Mouse (Mus musculus) cerebellum, postnatal 36 days (tissue): ENCODE results near the gene Wdr38.

Source experiments
- DNase-seq, 2 experiments: peaks; one replicate each; pipeline ENCODE4 v3.0.0; 2021 to 2022; ENCODE audit warnings: mixed read lengths in 2 of 2

The Wdr38 gene

DNA sequence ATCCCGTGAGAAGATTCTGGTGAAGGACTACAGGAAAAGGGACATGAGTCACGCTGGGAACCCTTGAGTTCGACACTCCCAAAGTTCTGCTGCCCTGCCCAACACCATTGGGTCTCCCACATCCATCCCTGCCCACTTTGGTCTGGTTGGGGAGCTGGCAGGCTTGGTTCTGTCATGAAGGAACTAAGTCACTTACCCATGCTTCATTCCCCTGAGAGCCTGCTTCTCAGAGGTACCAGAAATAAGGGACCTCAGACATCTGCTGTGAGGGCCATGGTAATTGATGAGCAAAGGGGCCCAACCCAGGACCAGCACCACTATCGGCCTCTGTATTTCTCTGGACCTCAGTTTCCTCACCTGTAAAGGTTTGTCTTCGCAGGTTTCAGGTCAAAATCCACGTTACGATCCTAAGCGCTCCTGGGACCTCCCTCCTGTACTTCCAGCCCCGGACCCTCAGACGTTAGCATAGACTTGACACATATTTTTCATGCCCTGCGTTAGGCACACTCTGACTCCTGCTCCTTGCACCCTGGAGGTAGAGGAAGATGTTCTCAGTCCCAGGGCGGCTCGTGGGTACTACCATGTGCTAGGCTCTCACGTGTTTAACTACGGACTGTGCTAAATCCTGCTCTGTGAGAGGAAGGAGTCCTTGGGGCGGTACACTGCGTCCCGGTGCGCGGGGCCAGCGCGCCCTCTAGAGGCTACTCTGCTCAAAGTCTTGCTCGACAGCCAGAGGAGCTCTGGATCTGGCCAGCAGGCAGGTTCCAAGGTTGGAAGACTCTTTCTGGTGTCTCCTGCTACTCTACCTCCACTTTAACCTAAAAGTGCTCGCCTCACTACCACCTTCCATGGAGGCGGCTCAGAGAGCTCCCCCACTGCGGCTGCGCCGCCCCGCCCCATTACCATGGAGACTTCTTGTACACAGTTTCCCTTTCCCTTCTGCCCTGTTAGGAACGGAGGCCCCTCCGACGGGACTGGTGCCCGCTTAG lies at the start of gene Wdr38:
Wdr38 (plus strand) TSS at position 91 of the 989 bp plus-strand sequence.
- peak; percentile 91 to 92 for DNase-seq

DNA sequence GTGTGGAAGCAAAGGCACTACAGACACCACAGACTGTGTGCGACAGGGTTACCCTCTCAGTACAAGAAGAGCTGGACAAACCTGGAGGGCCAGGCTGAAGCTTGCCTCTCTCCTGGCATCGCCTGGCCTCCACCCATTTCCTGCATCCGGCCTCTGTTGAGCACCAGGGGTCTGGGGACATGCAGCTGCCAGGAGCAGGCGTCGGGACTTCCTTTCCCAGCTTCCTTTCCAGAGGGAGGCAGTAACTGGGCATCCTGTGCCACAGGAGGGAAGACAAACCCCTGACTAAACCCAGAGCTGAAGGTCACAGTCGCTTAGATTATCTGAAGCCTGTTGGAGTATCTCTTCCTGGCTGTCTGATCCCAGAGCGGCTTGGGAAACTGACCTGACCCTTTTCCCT lies 49.7 kb upstream of the Wdr38 start:
- no peak for DNase-seq

DNA sequence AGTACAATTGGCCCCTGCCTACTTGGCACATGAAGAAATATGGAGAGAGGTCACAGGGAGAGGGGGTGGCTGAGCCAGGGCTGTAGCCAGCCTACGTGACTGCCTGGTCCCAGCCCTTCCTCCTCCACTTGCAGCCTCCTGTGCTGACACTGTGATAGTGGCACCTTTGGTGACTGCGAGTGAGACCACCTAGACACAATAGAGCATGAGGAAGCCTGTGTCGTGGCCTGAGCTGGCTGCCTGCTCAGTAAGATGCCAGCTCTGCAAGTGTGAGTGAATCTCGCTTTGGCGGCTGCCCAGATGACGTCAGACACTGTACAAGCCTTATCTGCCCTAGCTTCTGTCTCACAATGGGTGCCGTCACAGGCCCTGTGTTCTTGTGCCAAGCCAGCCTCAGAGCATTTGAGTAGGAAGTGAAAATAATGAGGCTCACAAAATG lies 47.0 kb upstream of the Wdr38 start:
- DNase-seq = peak; percentile 77 to 80

DNA sequence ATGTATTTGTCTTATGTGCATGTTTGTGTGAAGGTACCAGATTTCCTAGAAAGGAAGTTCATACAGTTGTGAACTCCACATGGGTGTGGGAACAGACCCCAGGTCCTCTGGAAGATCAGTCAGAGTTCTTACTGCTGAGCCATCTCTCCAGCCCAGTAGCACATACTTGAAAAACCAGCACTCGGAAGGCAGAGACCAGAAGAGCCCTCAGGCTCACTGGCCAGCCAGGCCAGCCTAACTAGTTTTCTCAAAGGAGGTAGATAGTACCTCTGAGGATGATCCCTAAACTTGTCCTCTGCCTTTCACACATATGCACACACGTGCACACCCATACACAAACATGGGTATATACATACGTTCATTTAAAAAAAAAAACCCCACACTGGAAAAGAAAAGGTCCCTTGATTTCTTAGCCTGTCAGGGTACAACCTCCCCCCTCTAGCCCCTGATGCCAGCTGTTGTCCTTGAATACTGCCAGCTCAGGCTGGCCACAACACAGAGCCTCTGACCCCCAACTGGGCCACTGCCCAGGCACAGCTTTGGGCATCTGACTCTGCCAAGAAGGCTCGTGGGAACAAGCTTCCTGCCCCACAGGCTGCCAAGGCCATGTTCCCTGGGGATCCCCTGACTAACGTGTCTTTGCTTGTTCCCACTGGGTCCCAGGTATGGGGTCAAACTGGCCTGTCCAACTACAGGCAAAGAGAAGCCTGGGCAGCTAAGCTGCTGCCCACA lies 44.0 kb upstream of the Wdr38 start:
- DNase-seq = peak; percentile 24 to 30

DNA sequence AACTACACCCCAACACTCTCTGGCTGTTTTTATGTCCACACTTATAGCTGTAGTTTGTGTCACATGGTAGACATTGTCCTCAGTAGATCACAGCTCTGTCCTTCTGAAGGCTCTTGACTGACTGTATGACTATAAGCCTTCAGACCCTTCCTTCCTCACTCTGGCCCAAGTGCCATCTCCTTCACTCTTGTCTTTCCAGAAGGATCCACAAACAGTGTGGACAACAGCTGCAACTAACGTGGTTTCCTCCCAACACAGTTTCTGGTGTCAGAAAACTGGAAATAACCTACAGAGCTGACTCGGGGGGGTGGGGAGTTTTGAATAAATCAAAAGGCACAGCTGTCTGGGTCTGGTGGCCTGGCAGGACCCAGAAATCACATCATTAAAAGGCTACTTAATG lies 41.2 kb upstream of the Wdr38 start:
- no peak for DNase-seq

DNA sequence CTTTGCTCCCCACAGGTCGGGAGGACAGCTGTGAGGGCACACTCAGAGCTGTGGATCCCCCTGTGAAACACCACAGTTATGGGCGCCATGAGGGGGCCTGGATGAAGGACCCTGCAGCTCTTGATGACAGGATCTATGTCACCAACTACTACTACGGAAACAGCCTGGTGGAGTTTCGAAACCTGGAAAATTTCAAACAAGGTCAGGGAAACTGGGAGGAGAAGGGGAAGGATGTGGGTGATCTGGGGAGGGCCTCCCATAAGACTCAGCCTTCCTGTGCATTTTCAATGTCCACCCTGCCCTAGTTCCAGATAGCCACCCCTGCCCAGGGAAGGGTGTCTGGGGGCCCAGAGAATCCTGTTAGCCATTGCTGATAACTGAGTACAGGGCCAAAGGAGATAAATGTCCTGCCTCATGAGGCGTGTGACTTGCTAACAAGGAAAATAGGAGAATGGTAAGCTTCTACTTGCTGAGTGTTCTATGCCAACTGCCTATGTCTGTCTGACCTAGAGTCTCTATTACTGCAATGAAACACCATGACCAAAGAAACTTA lies 39.5 kb upstream of the Wdr38 start:
- DNase-seq = no peak

DNA sequence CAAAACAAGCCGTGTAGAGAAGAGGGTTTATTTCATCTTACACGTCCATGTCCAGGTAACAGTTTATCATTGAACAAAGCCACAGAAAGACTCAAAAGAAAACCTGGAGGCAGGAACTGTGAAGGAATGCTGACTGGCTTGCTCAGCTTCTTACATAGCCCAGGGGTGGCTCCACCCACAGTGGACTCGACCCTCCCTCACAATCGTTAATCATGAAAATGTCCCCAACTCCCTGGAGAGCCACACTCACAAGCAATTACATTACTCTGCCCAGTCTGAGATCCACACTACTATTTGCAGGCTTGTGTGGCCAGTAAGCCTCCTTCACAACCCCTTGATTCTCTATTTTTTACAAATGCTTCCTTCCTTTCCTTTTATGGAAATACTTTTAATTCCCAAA lies 33.1 kb upstream of the Wdr38 start:
- DNase-seq = no peak

DNA sequence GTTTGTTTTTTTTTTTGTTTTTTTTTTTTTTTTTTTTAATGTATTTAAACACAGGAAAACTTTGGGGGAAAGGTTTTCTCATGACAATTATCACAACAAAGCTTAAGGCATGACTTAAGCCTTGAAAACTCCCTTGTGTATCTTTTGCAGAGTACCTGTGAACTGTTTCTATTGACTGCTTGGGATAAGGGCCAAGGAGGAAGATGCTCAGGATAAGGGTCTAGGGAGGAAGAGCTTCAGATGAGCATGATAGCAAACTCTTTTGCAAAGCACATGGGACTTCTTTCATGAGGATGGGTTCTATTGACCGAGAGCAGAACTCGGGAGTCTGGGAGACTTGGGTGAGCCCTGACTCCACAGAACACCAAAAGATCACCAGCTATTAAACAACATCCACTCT lies 27.6 kb upstream of the Wdr38 start:
- no peak for DNase-seq

DNA sequence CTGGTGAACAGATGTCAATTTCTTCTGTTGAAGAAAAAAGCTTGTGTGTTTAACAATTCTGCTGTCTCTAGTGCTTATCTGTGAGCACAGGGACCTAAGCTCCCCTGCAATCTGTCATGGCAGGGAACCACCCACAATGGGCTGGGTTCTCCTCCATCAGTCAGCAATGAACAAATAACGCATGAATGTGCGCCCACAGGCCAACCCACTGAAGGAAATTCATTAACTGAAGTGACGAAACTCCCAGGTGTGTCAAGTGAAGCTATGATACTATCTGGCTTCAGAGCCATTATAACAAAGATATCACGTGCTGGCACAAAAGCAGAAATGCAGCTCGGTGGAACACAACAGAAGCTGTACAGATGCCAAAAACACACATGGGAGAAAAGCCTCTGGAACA lies 27.2 kb upstream of the Wdr38 start:
- no peak for DNase-seq

DNA sequence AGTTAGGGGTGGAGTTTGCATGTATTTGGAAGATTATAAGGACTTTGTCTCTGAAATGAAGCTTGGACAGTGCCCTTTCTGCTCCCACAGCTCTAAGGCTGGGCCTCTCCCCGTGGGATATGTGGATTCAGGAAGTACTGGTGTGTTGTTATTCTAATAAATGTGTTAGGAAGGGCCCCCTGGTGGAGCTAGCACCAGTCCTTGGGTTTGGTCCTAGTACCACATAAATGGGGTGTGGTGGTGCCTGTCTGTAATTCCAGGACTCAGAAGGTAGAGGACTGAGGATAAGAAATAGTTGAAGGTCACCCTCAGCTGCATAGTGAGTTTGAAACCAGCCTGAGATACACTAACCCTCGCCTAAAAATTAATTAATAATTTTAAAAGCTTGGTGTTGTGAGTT lies 24.1 kb upstream of the Wdr38 start:
- no peak for DNase-seq

DNA sequence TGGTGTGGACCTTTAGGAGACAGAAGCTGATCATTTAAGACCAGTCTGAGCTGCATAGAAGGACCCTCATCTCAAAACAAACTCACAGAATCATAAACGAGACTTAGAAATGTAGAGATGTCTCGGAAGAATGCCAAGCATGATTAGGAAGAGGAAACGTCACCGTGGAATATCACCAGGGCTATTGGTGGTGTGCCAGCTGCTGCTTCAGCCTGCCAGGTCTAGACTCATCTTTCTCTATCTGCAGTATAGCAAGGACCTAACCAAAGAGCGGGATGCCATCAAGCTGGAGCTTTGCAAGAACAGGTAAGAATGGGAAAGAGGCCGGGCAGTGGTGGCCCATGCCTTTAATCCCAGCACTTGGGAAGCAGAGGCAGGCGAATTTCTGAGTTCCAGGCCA lies 23.6 kb upstream of the Wdr38 start:
- DNase-seq = no peak

DNA sequence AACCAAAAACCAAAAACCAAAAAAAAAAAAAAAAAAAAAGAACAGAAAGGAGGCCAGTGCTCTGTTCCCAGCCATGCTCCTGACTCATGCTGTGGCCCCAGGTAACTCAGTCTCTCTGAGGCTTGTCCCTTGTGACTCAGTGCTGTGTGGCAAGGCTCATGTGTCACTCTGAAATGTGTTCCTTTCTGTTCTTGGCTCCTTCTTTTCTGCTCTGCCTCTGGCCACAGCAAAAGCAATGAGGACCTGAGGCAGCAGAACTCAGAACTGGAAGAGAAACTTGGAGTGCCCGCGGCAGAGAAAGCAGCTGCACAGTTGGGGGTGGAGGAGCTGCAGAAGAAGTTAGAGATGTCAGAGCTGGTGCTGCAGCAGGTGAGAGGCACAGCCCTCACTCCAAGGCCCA lies 23.1 kb upstream of the Wdr38 start:
- no peak for DNase-seq

DNA sequence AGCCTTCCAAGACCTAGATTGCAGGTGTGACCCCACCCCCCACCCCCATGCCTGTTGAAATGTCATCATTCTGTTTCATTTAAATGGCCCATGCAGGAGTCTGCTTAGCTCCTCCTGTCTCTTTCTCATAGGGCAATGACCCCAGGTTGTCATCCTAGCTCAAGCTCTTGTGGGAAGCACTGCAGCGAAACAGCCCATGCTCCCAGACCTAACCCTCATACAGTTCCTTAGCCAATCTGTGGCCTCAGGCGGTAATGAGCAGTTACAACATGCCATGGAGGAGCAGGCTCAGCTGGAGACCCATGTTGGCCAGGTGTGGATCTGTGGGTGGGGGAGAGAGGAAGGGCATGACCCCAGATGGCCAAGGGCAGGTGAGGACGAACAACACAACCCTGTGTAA lies 22.1 kb upstream of the Wdr38 start:
- no peak for DNase-seq

DNA sequence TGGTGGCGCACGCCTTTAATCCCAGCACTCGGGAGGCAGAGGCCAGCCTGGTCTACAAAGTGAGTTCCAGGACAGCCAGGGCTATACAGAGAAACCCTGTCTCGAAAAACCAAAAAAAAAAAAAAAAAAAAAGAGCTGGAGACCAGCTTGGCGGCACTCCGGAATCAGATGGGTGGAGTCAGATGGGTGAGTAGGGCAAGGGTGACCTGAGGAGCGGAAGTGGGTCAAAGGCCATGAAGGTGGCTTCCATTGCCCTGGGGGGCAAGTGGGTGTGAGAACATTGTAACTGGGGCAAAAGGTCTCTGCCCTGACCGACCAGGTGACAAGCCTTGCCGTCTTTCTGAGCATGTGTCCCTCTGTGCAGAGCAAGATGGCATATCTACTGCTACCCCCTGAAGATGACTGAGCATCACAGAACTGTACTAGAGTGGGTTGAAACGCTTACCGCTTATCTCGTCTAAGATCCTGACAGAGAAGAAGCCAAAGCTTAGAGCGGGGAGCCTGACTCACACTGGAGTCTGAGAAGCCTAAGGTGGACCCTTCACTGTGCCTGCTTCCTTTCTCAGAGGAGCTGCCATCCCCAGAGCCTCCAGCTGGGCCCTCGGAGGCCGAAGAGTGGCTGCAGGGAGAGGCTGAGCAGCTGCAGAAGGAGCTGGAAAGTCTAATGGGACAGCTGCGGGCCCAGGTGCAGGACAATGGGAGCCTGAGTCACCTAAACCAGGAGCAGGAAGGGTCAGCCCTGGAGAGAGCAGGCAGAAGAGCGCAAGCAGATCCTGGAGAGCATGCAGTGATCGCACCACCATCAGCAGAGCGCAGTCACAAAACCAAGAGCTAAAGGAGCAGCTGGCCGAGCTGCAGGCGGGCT lies 21.1 kb upstream of the Wdr38 start:
- DNase-seq = no peak

DNA sequence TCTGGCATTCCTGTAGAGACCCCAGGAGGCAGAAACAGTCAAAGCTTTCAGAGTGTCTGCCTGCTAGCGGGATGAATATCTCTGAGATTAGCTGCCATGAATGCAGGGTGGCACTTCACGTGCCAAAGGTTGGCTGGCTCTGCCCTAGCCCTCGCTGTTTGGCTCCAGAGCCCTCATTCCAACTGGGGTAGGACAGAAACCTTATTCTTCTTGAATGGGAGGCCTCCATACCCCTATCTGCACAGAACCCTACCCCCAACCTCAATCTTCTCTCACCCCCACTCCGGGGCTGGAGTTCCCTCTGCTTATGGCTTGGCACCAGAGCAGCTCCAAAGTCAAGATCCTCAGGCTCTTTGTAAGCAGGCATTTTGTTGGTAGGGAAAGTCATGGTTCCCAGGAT lies 19.4 kb upstream of the Wdr38 start:
- no peak for DNase-seq

DNA sequence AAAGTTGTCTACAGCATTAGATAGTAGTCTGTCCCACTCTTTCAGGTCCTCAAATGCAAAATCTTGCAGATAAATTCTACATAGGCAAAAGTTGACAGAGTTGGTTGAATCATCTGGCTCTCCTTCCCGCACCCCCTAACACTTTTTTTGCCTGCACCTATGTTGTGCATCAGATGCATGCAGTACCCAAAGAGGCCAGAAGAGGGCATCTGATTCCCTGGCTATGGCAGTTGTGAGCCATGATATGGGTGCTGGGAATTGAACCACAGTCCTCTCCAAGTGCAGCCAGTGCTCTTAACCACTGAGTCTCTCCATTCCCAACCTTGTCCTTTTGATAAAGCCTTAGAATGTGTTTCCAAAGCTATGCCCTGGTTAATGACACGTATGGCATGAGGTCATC lies 13.8 kb upstream of the Wdr38 start:
- no peak for DNase-seq

DNA sequence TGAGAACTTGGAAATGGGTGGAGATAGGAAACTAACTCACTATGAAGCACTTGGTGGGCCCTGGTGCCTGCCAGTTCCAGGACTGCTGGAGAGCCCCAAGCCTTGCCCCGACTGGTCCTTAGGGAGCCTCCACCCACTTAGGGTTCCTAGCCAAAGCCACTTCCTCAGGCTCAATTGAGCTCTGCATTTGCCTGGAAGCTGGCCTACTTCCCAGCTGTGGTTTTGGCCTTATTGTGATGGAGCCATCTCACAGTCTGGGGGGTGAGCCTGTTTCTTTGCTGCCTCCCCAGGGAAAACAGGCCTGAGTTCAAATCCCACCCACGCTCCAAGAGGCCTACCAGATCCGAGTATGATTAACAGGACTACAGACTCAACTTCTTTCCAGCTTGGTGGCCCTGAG lies 10.7 kb upstream of the Wdr38 start:
- DNase-seq = no peak

DNA sequence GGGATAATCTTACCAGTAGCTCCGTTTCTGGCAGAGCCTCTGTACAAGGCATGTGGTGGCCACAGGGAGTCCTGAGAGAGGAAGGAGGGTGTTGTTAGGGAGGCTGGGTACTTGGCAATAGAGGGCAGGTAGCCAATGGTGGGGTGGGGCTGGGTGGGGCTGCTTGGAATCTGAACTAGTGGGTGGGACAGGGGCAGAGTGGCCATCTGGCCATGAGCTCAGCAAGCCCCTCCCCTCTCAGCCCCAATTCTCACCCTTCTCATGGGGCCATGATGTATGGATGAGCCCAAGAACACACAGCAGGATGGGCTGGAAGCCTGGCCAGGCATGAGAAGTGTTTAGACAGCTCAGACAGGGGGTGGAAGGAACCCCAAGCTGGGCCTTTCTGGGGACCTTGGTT lies 9.9 kb upstream of the Wdr38 start:
- DNase-seq = no peak

DNA sequence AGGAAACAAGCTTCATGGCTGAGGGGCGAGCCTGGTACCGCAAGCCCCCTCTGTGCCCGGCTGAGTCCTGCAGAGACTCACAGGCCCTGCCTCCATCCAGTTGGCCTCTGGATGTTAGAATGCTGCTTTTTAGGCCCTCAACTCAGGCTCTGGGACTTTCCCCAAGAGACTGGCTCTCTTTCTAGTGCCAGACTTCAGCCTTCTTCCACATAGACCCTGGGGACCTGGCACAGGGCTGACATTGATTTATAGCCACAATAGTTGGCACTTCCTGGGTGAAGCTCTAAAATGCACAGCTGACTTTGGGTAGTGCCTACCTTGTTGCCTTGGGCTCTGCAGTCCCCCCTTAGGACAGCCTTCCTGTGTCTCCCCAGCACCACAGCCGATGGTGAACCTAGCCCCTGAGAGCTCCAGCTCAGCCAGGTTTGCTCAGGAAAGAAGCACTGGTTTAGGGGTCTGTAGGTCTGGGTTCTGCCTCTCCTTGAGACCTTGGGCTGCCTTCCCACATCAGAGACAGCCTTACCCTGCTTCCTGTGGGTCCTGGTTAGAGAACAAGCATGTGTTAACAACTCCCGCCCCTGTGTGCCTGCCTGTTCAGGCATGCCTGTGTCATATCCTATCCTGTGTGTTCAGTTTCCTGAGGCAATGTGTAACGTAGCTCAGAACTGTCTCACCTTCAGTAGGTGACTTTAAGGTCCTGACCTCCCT lies 9.3 kb upstream of the Wdr38 start:
- DNase-seq = no peak

DNA sequence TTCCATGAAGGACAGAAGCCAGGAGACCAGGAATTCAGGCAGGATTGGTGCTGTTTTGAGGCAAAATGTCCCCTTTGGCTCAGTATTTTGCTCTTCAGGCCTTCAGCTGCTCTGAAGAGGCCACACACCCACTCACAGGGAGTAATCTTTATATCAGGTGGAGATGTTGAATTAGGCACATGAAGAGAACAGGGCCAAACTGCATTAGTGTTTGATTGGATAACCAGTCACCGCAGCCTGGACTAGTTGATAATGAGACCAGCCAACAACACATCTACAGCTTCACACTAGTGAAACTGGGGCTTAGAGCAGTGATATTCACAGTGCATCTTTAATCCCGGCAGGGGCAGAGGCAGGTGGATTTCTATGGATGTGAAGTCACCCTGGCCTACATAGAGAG lies 8.3 kb upstream of the Wdr38 start:
- no peak for DNase-seq

DNA sequence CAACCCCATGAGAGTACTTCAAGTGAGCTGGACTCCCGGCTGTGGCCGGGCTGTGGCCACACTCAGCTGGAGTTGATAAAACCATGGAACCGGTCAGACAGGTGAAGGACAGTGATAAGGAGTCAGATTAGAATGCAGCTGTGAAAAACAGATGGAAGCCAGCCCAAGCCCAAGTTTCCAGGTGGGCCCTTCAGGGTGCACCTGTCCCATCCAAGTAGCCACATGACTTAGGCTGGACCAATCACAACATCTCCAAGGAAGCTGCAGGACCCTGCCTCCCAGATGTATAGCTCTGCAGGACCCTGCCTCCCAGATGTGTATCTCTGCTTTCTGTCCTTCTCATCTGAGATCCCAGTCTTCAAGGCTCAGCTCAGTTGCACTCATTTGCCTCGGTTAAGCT lies 5.3 kb upstream of the Wdr38 start:
- DNase-seq = no peak

DNA sequence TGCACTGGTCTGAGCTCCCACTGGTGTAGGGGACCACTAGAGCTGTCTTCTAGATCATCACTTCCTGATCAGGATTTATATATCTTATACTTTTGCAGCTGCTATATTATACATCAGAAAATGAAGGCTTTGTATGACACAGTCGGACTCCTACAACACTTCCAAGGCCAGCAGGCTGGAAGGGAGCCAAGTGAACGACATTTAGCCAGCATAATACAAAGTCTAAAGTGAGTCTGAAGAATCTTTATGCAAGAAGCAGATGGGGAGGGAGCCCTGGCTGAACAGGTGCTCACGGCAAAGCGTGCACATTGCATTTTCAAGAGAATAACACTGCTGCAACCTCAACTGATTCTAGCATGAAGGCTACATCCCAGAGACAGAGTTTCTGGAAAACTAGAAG lies 4.8 kb upstream of the Wdr38 start:
- no peak for DNase-seq
